Mouse (Mus musculus) cortical plate, adult 2 months (tissue): ENCODE results near the gene Gm13090.

Experiments used
- CTCF ChIP-seq: fragments of 200-500 bp; IDR thresholded peaks from 2 replicates; pipeline ENCODE4 v1.5.1; 2011; ENCODE audit warnings: mild to moderate bottlenecking, control low read depth, low read length; ENCODE audit not compliant: insufficient read depth; ENCODE audit errors: extremely low read depth
- POLR2A ChIP-seq: fragments of 200-500 bp; IDR thresholded peaks from 2 replicates; pipeline ENCODE4 v1.6.1; 2011; ENCODE audit warnings: mild to moderate bottlenecking, low read length, control low read depth; ENCODE audit not compliant: insufficient read depth; ENCODE audit errors: extremely low read depth

DNA sequence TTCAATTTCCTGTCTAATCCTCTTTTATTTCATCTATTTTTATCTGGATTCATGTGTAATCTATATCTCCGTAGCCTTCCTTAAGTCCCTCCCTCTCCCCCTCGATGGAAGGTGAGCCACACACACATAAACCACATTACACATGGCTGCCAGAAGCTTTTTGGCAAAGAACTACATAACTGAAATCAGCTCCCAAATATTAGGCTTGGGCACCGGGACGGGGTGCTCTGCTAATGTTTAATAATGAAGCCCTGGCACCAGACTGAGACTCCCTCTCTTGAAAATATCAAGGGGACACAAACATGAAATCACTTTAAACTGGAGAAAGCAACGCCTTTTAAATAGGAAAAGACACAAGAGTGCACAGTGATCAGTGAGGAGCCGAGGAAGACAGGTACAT lies 16.5 kb downstream of the Gm13090 start:
- no peak for TF ChIP-seq CTCF
- TF ChIP-seq POLR2A, result no peak
